Mouse (Mus musculus) stomach, embryonic 15.5 days (tissue): Measurements from ENCODE around the gene Mpg. TPM values are rescaled to one million over a fixed set of nuclear protein-coding genes. Genes with fewer than 3 reads are reported as not detected.
A peak's percentile ranks its signal among the peaks of the same experiment; 100 is the strongest.

Experiments used
- ATAC-seq: fragments of 200-750 bp; cut with Nextera tagmentation; 2 replicates; pipeline ENCODE4 v1.8.0; 2017; ENCODE audit warnings: low read depth, moderate number of reproducible peaks, moderate TSS enrichment; ENCODE audit not compliant: insufficient read depth, low FRiP score
- H3K27ac ChIP-seq: fragments of 300-500 bp; sonication (generic); 2 replicates; pipeline ENCODE4 v1.5.1; 2015; ENCODE audit warnings: mild to moderate bottlenecking, inconsistent platforms
- H3K27me3 ChIP-seq: fragments of 300-500 bp; sonication (generic); replicated peaks from 2 replicates; pipeline ENCODE4 v1.6.1; 2015; ENCODE audit warnings: inconsistent platforms
- H3K36me3 ChIP-seq: fragments of 300-500 bp; sonication (generic); 2 replicates; pipeline ENCODE4 v1.6.1; 2015; ENCODE audit warnings: inconsistent platforms
- H3K4me1 ChIP-seq: fragments of 300-500 bp; sonication (generic); 2 replicates; pipeline ENCODE4 v1.6.1; 2015; ENCODE audit warnings: inconsistent platforms
- H3K4me2 ChIP-seq: fragments of 300-500 bp; sonication (generic); 2 replicates; pipeline ENCODE4 v1.6.1; 2015; ENCODE audit warnings: mild to moderate bottlenecking, inconsistent platforms
- H3K4me3 ChIP-seq: fragments of 300-500 bp; sonication (generic); replicated peaks from 2 replicates; pipeline ENCODE4 v1.5.1; 2015; ENCODE audit warnings: inconsistent platforms
- H3K9ac ChIP-seq: fragments of 300-500 bp; sonication (generic); 2 replicates; pipeline ENCODE4 v1.6.1; 2015; ENCODE audit warnings: inconsistent platforms
- H3K9me3 ChIP-seq: fragments of 300-500 bp; sonication (generic); 2 replicates; pipeline ENCODE4 v1.6.1; 2016; ENCODE audit warnings: inconsistent platforms
- WGBS: fragments of 180-500 bp; shearing (Covaris S2); methylation state at CpG from one replicate; pipeline ENCODE4 v1.1.7; 2015; 5-methylcytosine and 5-hydroxymethylcytosine counted together
- polyA plus RNA-seq: library from polyadenylated mRNA; unstranded; fragments of >200 nt; fragmentation: Nextera tagmentation; extraction: Ambion mirVana; gene quantifications from 2 replicates; pipeline ENCODE4 v1.2.1, GENCODE M21; 2015

The Mpg gene
- polyA plus RNA-seq, 1 experiment from 2014 or later: 32.7 TPM

DNA sequence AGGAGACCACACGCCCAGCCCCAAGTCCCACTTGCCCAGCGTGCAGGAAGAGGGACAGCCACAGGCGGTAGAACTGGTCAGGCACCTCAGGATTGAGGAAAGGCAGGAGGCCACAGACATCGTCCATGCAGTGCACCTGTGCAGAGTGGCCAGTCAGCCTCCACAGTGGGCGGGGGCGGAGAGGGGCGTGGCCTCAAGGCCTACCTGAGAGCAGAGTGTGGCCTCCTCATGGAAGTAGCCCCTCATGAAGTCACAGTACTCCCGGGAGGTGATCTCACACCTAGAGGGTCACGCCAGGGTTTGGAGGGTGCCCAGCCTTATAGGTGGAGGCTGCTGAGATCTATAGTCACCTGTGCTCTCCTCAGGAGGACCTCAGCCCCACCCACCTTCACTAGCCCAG is 15.7 kb upstream of the Mpg start:
- Histone ChIP-seq H3K4me3 (no peak overlapping the region), H3K36me3 (peaks cover 77% of the 10 kb centered on the region), H3K27ac (no peak overlapping the region), H3K4me1 (peaks cover 5% of the 10 kb centered on the region; the same call in 1 of the 2 replicates), H3K9ac (no peak overlapping the region), H3K27me3 (no peaks in the 10 kb centered on the region), H3K4me2 (no peak overlapping the region), H3K9me3 (no peaks in the 10 kb centered on the region)
- no peak for ATAC-seq
- WGBS: 79% methylated on average over 9 of the region's 9 CpGs

GRCm38 (mm10) chr11:32215372-32216162 is 10.7 kb upstream of the Mpg start:
- Histone ChIP-seq H3K4me1 (peaks cover 28% of the 10 kb centered on the region), H3K36me3 (peaks cover 47% of the 10 kb centered on the region), H3K4me3 (no peak overlapping the region), H3K9me3 (no peaks in the 10 kb centered on the region), H3K4me2 (no peak overlapping the region), H3K9ac (no peak overlapping the region), H3K27me3 (no peaks in the 10 kb centered on the region), H3K27ac (no peak overlapping the region)
- 91% methylated on average over 18 of the region's 18 CpGs for WGBS
- no peak for ATAC-seq

- H3K9ac ChIP-seq: no peak overlapping the region
- no peak for ATAC-seq
- WGBS: 29% methylated on average over 8 of the region's 8 CpGs
Measured at GRCm38 (mm10) chr11:32216851-32217250, 9.5 kb upstream of the Mpg start.

DNA sequence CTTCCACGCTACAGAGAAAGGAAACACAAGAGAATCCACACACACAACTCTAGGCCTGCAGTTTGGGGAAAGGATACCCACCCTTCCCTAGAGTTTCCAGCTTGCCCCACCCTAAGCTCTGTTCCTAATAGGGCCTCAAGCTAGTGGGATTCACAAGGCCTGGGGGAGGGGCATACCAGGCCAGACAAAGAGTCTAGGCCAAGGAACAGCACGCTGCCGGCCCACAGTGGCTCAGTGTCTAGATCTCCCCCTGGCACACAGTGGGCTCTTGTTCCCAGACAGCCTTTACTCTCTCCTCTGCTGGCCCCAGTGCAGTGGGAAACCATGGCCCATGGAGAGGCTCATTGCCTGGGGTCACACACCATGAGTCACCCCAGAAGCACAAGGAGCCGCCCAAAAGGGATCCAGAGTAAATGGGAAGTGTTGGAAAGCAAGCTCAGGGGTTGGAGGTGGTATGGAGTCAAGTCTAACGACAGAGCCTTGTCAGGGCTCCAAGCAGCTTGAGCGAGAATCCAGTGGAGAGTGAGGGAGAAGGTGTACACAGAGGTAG is 7.7 kb upstream of the Mpg start:
- peak overlapping the region; percentile 10; the same call in 1 of the 2 replicates for H3K4me2 ChIP-seq
- H3K9ac ChIP-seq: no peak overlapping the region
- no peak overlapping the region for H3K4me3 ChIP-seq
- 0 out of 2 replicates have a peak overlapping the region, but pooled peaks have one; percentile 3 for H3K27ac ChIP-seq
- WGBS: 61% methylated on average over 6 of the region's 6 CpGs
- H3K9me3 ChIP-seq: no peaks in the 10 kb centered on the region
- peaks cover 46% of the 10 kb centered on the region for H3K4me1 ChIP-seq
- H3K36me3 ChIP-seq: peaks cover 23% of the 10 kb centered on the region
- no peak for ATAC-seq
- H3K27me3 ChIP-seq: no peaks in the 10 kb centered on the region

More at GRCm38 (mm10) chr11:32216851-32217250, 9.5 kb upstream of the Mpg start:
- no peak overlapping the region for H3K4me3 ChIP-seq
- H3K27ac ChIP-seq: no peak overlapping the region
- no peak overlapping the region for H3K4me2 ChIP-seq
- H3K36me3 ChIP-seq: peaks cover 37% of the 10 kb centered on the region
- no peaks in the 10 kb centered on the region for H3K9me3 ChIP-seq
- no peaks in the 10 kb centered on the region for H3K27me3 ChIP-seq
- H3K4me1 ChIP-seq: peaks cover 33% of the 10 kb centered on the region

DNA sequence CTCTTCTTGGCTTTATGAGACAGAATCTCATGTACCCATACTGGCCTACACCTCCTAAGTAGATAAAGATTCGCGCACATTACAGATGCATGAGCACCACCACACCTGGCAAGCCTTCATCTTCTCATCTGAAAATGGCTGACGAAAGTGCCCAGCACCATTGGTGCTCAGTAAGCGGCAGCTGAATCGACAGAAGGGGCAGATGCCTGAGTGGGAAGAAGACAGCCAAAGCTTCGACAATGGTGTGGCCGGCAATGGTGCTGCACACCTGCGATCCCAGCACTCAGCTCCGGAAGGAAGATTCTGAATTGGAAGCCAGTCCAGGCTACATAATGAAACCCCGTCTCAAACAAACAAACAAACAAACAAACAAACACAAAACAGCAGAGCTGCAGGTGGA is 7.0 kb upstream of the Mpg start:
- 84% methylated on average over 10 of the region's 10 CpGs for WGBS
- Histone ChIP-seq H3K9me3 (no peaks in the 10 kb centered on the region), H3K4me2 (0 out of 2 replicates have a peak overlapping the region, but pooled peaks have one; percentile 78)

GRCm38 (mm10) chr11:32220607-32221224 is 5.6 kb upstream of the Mpg start:
- H3K36me3 ChIP-seq: peaks cover 2% of the 10 kb centered on the region; the same call in 1 of the 2 replicates
- H3K27me3 ChIP-seq: no peaks in the 10 kb centered on the region
- ATAC-seq: no peak; the same call in 1 of the 2 replicates
- no peaks in the 10 kb centered on the region for H3K9me3 ChIP-seq
- H3K4me1 ChIP-seq: peaks cover 64% of the 10 kb centered on the region
- H3K4me2 ChIP-seq: peak overlapping the region; percentile 78
- WGBS: 32% methylated on average over 10 of the region's 10 CpGs
- H3K27ac ChIP-seq: peak overlapping the region; percentile 97
- H3K4me3 ChIP-seq: peak overlapping the region; percentile 90
- peak overlapping the region; percentile 94; the same call in 1 of the 2 replicates for H3K9ac ChIP-seq

More for the DNA sequence above, 7.0 kb upstream of the Mpg start:
- peaks cover 49% of the 10 kb centered on the region for H3K4me1 ChIP-seq
- ATAC-seq: no peak
- no peak overlapping the region for H3K27ac ChIP-seq
- H3K27me3 ChIP-seq: no peaks in the 10 kb centered on the region
- H3K36me3 ChIP-seq: peaks cover 15% of the 10 kb centered on the region
- H3K4me3 ChIP-seq: no peak overlapping the region
- H3K9ac ChIP-seq: no peak overlapping the region

- Histone ChIP-seq H3K27ac (peak overlapping the region; percentile 97), H3K27me3 (no peaks in the 10 kb centered on the region), H3K4me2 (peak overlapping the region; percentile 78), H3K9me3 (no peaks in the 10 kb centered on the region), H3K9ac (peak overlapping the region; percentile 94), H3K4me1 (peaks cover 69% of the 10 kb centered on the region), H3K36me3 (no peaks in the 10 kb centered on the region), H3K4me3 (peak overlapping the region; percentile 90)
- under 1% methylated on average over 46 of the region's 46 CpGs for WGBS
- ATAC-seq: peak; percentile 69
Measured at GRCm38 (mm10) chr11:32221225-32221950, 4.9 kb upstream of the Mpg start.

DNA sequence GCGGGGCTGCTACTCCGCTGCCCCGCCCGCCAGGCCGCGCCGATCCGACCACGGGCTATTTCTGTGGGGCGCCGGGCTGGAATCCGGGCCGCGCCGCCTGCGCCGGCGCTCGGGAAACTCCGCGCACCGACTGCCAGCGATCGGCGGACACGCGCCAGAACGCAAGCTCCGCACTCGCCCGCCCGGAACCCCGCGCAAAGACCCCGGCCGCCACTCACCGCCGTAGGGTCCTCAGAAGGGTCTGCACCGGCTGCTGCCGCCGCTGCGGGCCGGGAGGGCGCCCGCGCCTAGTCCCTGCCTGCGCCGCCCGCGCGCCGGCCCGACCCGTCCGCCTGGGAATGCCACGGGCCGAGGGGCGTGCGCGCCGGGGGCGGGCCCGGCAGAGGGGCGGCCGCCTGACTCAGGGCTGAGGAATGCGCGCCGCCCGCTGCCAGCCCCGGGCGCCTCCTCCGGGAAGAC is 4.3 kb upstream of the Mpg start, which contains the start of gene Rhbdf1:
Gene Rhbdf1, minus strand, starts transcription at position 350 of the 459 bp plus-strand sequence.
- Histone ChIP-seq H3K4me1 (peaks cover 71% of the 10 kb centered on the region), H3K27ac (peak within 1 kb of the TSS; percentile 97), H3K27me3 (no peaks in the 10 kb centered on the region), H3K9ac (peak within 1 kb of the TSS; percentile 94), H3K4me2 (peak within 1 kb of the TSS; percentile 78), H3K4me3 (peak within 1 kb of the TSS; percentile 90), H3K36me3 (no peaks in the 10 kb centered on the region), H3K9me3 (no peaks in the 10 kb centered on the region)
- no peak for ATAC-seq
- WGBS: 0% methylated on average over 52 of the region's 72 CpGs

GRCm38 (mm10) chr11:32222570-32223194 is 3.6 kb upstream of the Mpg start:
- H3K27ac ChIP-seq: peak overlapping the region; percentile 97
- H3K4me2 ChIP-seq: peak overlapping the region; percentile 78
- H3K9me3 ChIP-seq: no peaks in the 10 kb centered on the region
- H3K4me1 ChIP-seq: peaks cover 74% of the 10 kb centered on the region
- 6% methylated on average over 21 of the region's 21 CpGs for WGBS
- ATAC-seq: no peak
- H3K36me3 ChIP-seq: no peaks in the 10 kb centered on the region
- no peaks in the 10 kb centered on the region for H3K27me3 ChIP-seq
- H3K9ac ChIP-seq: peak overlapping the region; percentile 94; the same call in 1 of the 2 replicates
- peak overlapping the region; percentile 90 for H3K4me3 ChIP-seq

DNA sequence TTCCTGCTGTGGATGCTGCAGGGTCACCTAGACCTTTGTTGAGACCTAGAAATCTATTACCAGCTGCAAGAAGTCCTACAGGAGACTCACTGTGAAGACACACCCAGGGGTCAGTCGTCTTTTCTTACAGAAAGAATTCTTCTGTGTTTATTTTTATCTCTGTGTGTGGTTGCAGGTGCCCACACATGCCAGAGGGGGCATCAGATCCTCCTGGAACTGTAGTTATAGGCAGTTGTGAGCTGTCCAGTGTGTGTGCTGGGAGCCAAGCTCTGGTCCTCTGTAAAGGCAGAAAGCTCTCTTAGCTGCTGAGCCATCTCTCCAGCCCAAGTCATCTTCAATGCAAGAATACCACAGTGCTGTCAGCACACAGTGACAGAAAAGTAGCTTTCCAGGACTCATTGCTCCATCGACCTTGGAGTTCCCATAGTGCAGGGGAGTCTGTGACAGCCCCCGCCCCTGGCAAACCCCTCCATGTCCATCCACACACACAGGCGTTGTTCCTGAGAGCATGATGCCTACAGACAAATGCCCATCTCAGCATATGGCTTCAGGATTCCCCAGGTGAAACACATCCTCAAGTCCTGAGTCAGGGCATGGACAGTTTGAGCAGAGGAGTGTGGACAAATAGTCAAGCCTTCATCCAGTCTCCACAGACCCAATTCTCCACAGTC is 2.9 kb upstream of the Mpg start:
- Histone ChIP-seq H3K4me2 (peak overlapping the region; percentile 78; the same call in 1 of the 2 replicates), H3K27ac (peak overlapping the region; percentile 1; the same call in 1 of the 2 replicates), H3K9me3 (no peaks in the 10 kb centered on the region), H3K9ac (no peak overlapping the region), H3K36me3 (no peaks in the 10 kb centered on the region), H3K4me3 (no peak overlapping the region), H3K4me1 (peaks cover 73% of the 10 kb centered on the region), H3K27me3 (no peaks in the 10 kb centered on the region)
- WGBS: 65% methylated on average over 4 of the region's 4 CpGs
- ATAC-seq: no peak
